Mouse (Mus musculus) intestine, postnatal 0 days (tissue): Measurements from ENCODE around the gene Fam49a. TPM values are rescaled to one million over a fixed set of nuclear protein-coding genes. Genes with fewer than 3 reads are reported as not detected.

ENCODE experiments used
- ATAC-seq: fragments of 200-750 bp; cut with Nextera tagmentation; 2 replicates; pipeline ENCODE4 v1.8.0; 2017; ENCODE audit warnings: mild to moderate bottlenecking, moderate TSS enrichment, moderate library complexity
- H3K27ac ChIP-seq: fragments of 300-500 bp; sonication (generic); 2 replicates; pipeline ENCODE4 v1.5.1; 2014; ENCODE audit warnings: mild to moderate bottlenecking, low read depth, low read length, moderate library complexity
- H3K27me3 ChIP-seq: fragments of 300-500 bp; sonication (generic); replicated peaks from 2 replicates; pipeline ENCODE4 v1.6.1; 2014; ENCODE audit warnings: low read length, mixed read lengths; ENCODE audit not compliant: control insufficient read depth, insufficient read depth
- H3K36me3 ChIP-seq: fragments of 300-500 bp; sonication (generic); 2 replicates; pipeline ENCODE4 v1.6.1; 2014; ENCODE audit warnings: mild to moderate bottlenecking, moderate library complexity; ENCODE audit not compliant: control insufficient read depth, insufficient read depth
- H3K4me1 ChIP-seq: fragments of 300-500 bp; sonication (generic); replicated peaks from 2 replicates; pipeline ENCODE4 v1.6.1; 2014; ENCODE audit warnings: antibody characterized with exemption, low read length, mixed read lengths; ENCODE audit not compliant: control insufficient read depth, insufficient read depth
- H3K4me2 ChIP-seq: fragments of 300-500 bp; sonication (generic); replicated peaks from 2 replicates; pipeline ENCODE4 v1.6.1; 2014; ENCODE audit warnings: low read depth, mild to moderate bottlenecking, moderate library complexity
- H3K4me3 ChIP-seq: fragments of 300-500 bp; sonication (generic); 2 replicates; pipeline ENCODE4 v1.5.1; 2014; ENCODE audit warnings: low read depth, low read length
- H3K9ac ChIP-seq: fragments of 300-500 bp; sonication (generic); 2 replicates; pipeline ENCODE4 v1.6.1; 2014; ENCODE audit warnings: mild to moderate bottlenecking, low read depth, low read length
- H3K9me3 ChIP-seq: fragments of 300-500 bp; sonication (generic); 2 replicates; pipeline ENCODE4 v1.6.1; 2016; ENCODE audit warnings: mixed run types; ENCODE audit not compliant: control insufficient read depth
- CTCF ChIP-seq: sonication (generic); IDR thresholded peaks from 2 replicates; pipeline ENCODE4 v1.5.1; 2016; ENCODE audit warnings: low read depth, mild to moderate bottlenecking, control low read depth, antibody characterized with exemption, moderate library complexity
- WGBS: fragments of 180-500 bp; shearing (Covaris S2); extraction: QIAGEN DNeasy Blood & Tissue Kit; methylation state at CpG from one replicate; pipeline ENCODE4 v1.1.7; 2014; 5-methylcytosine and 5-hydroxymethylcytosine counted together
- polyA plus RNA-seq: library from polyadenylated mRNA; unstranded; fragments of >200 nt; fragmentation: Nextera tagmentation; extraction: Ambion mirVana; gene quantifications from 2 replicates; pipeline ENCODE4 v1.2.1, GENCODE M21; 2015

Gene Fam49a
- polyA plus RNA-seq, 1 experiment from 2014 or later = 4.2 TPM

- no peaks in the 10 kb centered on the region for H3K4me1 ChIP-seq
- no peak overlapping the region for H3K4me2 ChIP-seq
- no peak for ATAC-seq
- TF ChIP-seq CTCF = no peak
- no peak overlapping the region for H3K27ac ChIP-seq
- H3K27me3 ChIP-seq = no peaks in the 10 kb centered on the region
- no peaks in the 10 kb centered on the region for H3K36me3 ChIP-seq
- no peaks in the 10 kb centered on the region for H3K9me3 ChIP-seq
- H3K4me3 ChIP-seq = no peak overlapping the region
- no peak overlapping the region for H3K9ac ChIP-seq
- WGBS = 36% methylated on average over 1 of the region's 1 CpGs
These were observed 4.6 kb downstream of the Fam49a start for GRCm38 (mm10) chr12:12266552-12266951.

DNA sequence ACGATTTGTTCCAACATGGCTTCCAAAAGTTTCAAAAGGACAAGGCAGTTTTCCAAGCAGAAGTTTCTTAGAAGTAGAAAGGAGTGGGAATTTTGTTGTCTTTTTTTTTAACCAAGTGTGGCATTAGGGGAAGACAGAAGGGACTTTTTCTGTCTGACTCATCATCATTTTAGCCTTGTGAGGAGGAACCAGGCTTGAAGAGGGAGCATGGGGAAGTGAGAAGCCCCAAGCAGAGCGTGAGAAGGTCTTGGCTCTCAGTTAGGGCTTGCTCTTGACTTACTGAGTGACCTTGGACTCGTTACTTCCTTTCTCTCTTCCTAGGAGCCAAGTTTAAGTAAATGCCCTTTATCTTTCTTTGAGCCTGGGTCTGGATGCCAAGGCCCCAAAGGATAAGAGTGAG is 8.6 kb downstream of the Fam49a start:
- Histone ChIP-seq H3K9me3 (no peaks in the 10 kb centered on the region), H3K9ac (no peak overlapping the region), H3K4me3 (no peak overlapping the region), H3K36me3 (no peaks in the 10 kb centered on the region), H3K27ac (no peak overlapping the region), H3K27me3 (no peaks in the 10 kb centered on the region), H3K4me1 (no peaks in the 10 kb centered on the region; the same call in 1 of the 2 replicates), H3K4me2 (no peak overlapping the region)
- WGBS = 77% methylated on average over 3 of the region's 3 CpGs
- no peak for ATAC-seq
- no peak for TF ChIP-seq CTCF

DNA sequence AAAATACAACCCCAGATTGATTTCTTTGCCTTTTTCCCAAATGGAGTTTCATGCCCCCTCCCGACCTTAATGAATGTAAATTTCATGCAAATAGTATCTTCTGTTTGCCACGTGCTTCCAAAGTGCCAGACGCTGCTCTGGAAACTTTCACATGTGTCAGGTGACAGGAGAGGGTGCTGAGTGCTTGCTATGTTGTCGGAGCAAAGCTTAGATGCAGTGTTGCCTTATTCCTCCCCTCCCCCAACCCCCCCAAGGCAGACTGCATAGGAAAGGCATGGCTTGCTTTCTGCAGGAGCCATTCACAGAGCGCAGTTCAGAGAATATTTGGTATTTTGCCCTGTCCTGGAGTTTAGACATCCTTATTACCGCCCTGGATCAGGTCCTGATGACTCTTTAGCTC is 12.2 kb downstream of the Fam49a start:
- Histone ChIP-seq H3K4me3 (no peak overlapping the region), H3K4me2 (no peak overlapping the region), H3K36me3 (no peaks in the 10 kb centered on the region), H3K4me1 (no peaks in the 10 kb centered on the region; the same call in 1 of the 2 replicates), H3K27me3 (no peaks in the 10 kb centered on the region), H3K9ac (no peak overlapping the region), H3K27ac (no peak overlapping the region), H3K9me3 (no peaks in the 10 kb centered on the region)
- ATAC-seq = no peak
- TF ChIP-seq CTCF = no peak
- WGBS = 26% methylated on average over 6 of the region's 6 CpGs

GRCm38 (mm10) chr12:12275124-12275779 is 13.3 kb downstream of the Fam49a start:
- no peak for ATAC-seq
- 82% methylated on average over 4 of the region's 4 CpGs for WGBS

DNA sequence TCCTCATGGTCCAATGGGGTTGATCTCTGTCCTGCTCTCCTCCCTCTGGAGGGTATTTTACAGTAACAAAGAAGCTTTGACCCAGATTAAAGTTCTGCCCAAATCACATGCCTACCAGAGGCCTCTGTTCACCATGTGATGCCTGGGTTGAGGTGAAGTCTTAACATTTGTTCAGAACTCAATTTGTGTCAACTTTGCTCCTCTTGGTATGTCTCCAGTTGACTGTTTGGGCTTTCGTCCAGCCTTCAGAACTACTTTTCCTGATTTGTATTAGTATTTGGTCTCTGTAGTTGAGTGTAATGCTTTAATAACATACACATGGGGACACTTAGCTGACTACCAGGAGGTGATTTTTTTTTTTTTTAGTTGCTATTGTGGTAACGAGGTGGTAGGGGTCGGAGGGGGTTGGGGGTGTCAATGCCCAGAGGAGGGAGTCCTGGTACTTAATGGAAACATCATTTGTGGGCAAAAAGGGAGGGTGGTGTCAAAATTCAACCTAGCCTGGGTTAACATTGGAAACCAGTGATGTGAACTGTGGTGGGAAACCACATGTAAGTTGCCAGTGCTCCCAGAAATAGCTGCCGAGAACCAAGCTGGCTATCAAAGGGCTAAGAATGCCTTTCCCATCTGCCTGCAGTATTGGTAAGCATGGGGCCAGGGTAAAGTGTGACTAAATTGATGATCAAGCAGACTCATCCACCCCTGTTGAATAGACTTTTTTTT is 16.0 kb downstream of the Fam49a start:
- no peak overlapping the region for H3K27ac ChIP-seq
- no peaks in the 10 kb centered on the region for H3K27me3 ChIP-seq
- no peaks in the 10 kb centered on the region; the same call in 1 of the 2 replicates for H3K4me1 ChIP-seq
- no peaks in the 10 kb centered on the region for H3K9me3 ChIP-seq
- no peak overlapping the region for H3K9ac ChIP-seq
- 86% methylated on average over 4 of the region's 4 CpGs for WGBS
- no peak overlapping the region for H3K4me3 ChIP-seq
- no peak overlapping the region for H3K4me2 ChIP-seq
- no peak for ATAC-seq
- H3K36me3 ChIP-seq = no peaks in the 10 kb centered on the region
- TF ChIP-seq CTCF = no peak

More at GRCm38 (mm10) chr12:12275124-12275779, 13.3 kb downstream of the Fam49a start:
- Histone ChIP-seq H3K4me2 (no peak overlapping the region), H3K27ac (no peak overlapping the region), H3K9me3 (no peaks in the 10 kb centered on the region), H3K4me1 (no peaks in the 10 kb centered on the region; the same call in 1 of the 2 replicates), H3K9ac (no peak overlapping the region), H3K27me3 (no peaks in the 10 kb centered on the region), H3K4me3 (no peak overlapping the region), H3K36me3 (no peaks in the 10 kb centered on the region)
- TF ChIP-seq CTCF = no peak

GRCm38 (mm10) chr12:12278464-12278872 is 16.5 kb downstream of the Fam49a start:
- Histone ChIP-seq H3K9ac (no peak overlapping the region), H3K9me3 (no peaks in the 10 kb centered on the region), H3K36me3 (no peaks in the 10 kb centered on the region), H3K4me1 (no peaks in the 10 kb centered on the region; the same call in 1 of the 2 replicates), H3K4me3 (no peak overlapping the region), H3K27me3 (no peaks in the 10 kb centered on the region), H3K4me2 (no peak overlapping the region), H3K27ac (no peak overlapping the region)
- no peak for TF ChIP-seq CTCF
- ATAC-seq = no peak
- 55% methylated on average over 7 of the region's 7 CpGs for WGBS
